Mouse (Mus musculus) erythroid progenitor cell, adult 5-6 weeks (primary cell): ENCODE measurements around the gene Hsdl2. TPM values are rescaled to one million over a fixed set of nuclear protein-coding genes. Genes with fewer than 3 reads are reported as not detected.
A peak's percentile ranks its signal among the peaks of the same experiment; 100 is the strongest.

Experiments used
- ATAC-seq: replicated peaks from 2 replicates; pipeline ENCODE4 v1.8.0; 2016; ENCODE audit warnings: moderate number of reproducible peaks, mild to moderate bottlenecking, moderate TSS enrichment, inconsistent platforms; ENCODE audit not compliant: poor library complexity, low FRiP score, severe bottlenecking
- total RNA-seq, 2 experiments: library from RNA; stranded (forward) in 1 of 2; stranded (reverse) in 1 of 2; fragments of 150-400 nt in 1 of 2; fragments of 186-747, 209-891 nt in 1 of 2; gene quantifications; 2 replicates each; pipeline versions ENCODE4 v1.2.3 to v1.2.4; 2015 to 2017; ENCODE audit warnings: low replicate concordance in 2 of 2

Gene Hsdl2
- total RNA-seq, 2 experiments from 2014 or later = 13.8 to 20.7 TPM

- no peak for ATAC-seq
These were observed 29.0 kb downstream of the Hsdl2 start for GRCm38 (mm10) chr4:59610411-59610810.

- ATAC-seq = peak; percentile 65; the same call in 1 of the 2 replicates
These were observed 33.6 kb downstream of the Hsdl2 start for GRCm38 (mm10) chr4:59614986-59615385.

GRCm38 (mm10) chr4:59619611-59620245, 38.4 kb downstream of the Hsdl2 start:
- ATAC-seq = no peak

- ATAC-seq = peak; percentile 9; the same call in 1 of the 2 replicates
These were observed 44.3 kb downstream of the Hsdl2 start for GRCm38 (mm10) chr4:59625676-59625997.

GRCm38 (mm10) chr4:59625998-59626910, 44.9 kb downstream of the Hsdl2 start, which contains the start of gene E130308A19Rik:
E130308A19Rik (plus strand) TSS chr4:59626211.
- ATAC-seq = peak; percentile 97

GRCm38 (mm10) chr4:59628255-59628654, 46.9 kb downstream of the Hsdl2 start:
- no peak for ATAC-seq

- no peak for ATAC-seq
These were observed 47.9 kb downstream of the Hsdl2 start for GRCm38 (mm10) chr4:59629076-59629874.

GRCm38 (mm10) chr4:59630122-59630521, 48.8 kb downstream of the Hsdl2 start:
- ATAC-seq = no peak

- no peak for ATAC-seq
These were observed 53.2 kb downstream of the Hsdl2 start for GRCm38 (mm10) chr4:59634532-59634931.

- ATAC-seq = no peak
These were observed 57.8 kb downstream of the Hsdl2 start for GRCm38 (mm10) chr4:59639163-59639562.

- ATAC-seq = no peak
These were observed 59.4 kb downstream of the Hsdl2 start for GRCm38 (mm10) chr4:59640720-59641119.

GRCm38 (mm10) chr4:59642039-59642438, 60.7 kb downstream of the Hsdl2 start:
- ATAC-seq = no peak

- no peak for ATAC-seq
These were observed 61.3 kb downstream of the Hsdl2 start for GRCm38 (mm10) chr4:59642657-59643056.

GRCm38 (mm10) chr4:59644431-59644830, 63.1 kb downstream of the Hsdl2 start:
- no peak for ATAC-seq

GRCm38 (mm10) chr4:59644992-59645391, 63.6 kb downstream of the Hsdl2 start:
- no peak for ATAC-seq

GRCm38 (mm10) chr4:59645610-59646009, 64.2 kb downstream of the Hsdl2 start:
- ATAC-seq = peak; percentile 51; the same call in 1 of the 2 replicates

- peak; percentile 92 for ATAC-seq
These were observed 64.8 kb downstream of the Hsdl2 start for GRCm38 (mm10) chr4:59646020-59646696.

GRCm38 (mm10) chr4:59649119-59649518, 67.8 kb downstream of the Hsdl2 start:
- no peak for ATAC-seq

GRCm38 (mm10) chr4:59652166-59652681, 70.9 kb downstream of the Hsdl2 start:
- no peak for ATAC-seq
